Mouse (Mus musculus): Measurements from ENCODE around the gene Fchsd2.

Gene Fchsd2

DNA sequence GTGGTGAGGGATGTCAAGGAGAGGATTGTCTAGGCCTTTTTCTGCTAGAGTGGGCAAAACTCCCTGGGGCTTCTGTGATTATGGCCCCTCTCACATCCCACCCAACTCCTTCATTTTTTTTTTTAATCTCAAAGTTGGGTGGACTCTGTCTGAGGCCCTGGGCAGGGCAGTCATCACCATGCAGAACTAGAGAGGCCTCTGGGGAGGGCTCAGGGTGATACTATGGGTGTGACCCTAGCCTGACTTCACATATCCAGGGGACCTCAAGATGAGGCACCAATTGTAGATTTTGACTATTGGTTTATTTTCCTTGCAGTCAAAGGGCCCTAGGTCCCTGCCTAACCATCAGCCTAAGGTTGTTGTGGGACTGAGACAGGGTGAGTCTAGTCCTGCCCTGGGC is 223.0 kb downstream of the Fchsd2 start:
- DNase-seq (ENCODE audit: low read depth, low spot score), result no peak

DNA sequence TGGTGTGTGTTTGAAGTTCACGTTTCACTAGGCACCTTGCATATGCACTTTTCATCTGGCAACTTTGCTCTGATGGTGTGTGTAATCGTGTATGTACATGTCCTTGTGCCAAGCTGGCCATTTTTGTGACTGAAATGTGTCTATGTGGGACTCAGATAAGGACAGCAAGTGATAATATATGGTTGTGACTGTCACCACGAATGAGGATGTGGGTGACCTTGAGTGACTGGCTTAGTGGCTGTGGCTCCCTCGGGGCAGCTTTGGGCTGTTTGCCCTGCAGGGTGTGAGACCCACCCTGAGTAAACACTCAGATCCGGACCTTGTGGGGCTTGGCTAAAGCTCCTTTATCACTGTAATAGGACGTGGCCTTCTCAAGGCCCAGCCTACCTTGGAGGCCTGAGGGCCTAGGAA is 223.9 kb downstream of the Fchsd2 start:
- no peak for DNase-seq (ENCODE audit: low read depth, low spot score)

DNA sequence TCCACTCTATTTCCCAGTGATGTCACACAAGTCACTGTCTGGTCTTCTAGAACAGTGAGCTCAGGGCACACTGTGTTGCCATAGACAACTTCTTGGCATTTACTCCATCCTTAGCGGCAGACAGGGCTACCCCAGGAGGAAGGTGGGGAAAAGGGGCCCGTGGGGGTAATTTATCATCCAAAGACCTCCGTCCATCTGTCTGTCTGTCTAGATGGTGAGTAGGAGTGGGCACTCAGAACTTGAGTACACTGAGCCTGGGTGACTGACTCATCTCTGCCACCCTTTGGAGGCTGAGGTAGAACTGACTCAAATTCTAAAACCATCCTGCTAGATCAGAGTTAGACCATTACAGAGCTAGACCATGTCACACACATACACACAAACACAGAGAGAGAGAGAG is 224.4 kb downstream of the Fchsd2 start, which contains the start of gene Stard10:
Stard10 (plus strand) TSS at position 73 of the 400 bp plus-strand sequence.
- DNase-seq (ENCODE audit: low read depth, low spot score), result no peak

DNA sequence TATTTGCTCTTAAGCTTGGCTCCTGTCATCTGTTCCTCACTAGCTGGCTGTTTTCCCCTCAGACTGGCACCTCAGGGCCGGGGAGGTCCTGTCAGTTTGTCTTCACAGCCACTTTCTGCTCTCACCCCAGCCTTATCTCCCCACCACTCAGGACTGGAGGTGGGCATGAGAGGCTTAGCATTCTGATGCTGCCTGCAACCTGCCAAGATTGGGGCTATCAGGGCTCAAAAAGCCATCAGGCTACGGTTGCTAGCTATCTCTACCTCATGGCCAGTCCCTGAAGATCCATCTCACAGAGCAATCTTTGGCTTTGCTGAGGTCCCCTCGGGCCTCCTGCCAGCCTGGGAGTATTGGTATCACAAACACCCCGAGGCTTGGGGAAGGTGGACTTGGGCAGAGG is 226.2 kb downstream of the Fchsd2 start:
- DNase-seq (ENCODE audit: low read depth, low spot score), result no peak

DNA sequence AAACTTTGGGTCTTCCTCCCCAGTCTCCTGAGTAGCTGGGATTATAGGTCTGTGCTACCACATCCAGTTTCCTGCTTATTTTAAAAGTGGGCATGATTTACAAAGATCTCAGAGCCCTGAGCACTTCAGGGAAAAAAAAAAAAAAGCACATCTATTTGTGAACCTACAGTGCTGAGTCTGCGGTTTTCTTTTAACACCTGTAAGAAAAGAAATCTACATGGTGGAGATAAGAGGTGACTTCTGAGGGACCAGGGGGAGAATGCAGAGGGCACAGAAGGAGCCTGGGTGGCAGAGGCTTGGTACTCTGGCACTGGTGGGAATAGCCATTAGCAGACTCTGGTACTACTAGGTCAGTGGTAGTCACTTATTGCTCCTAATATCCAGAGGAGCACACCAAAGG is 227.1 kb downstream of the Fchsd2 start:
- no peak for DNase-seq (ENCODE audit: low read depth, low spot score)

DNA sequence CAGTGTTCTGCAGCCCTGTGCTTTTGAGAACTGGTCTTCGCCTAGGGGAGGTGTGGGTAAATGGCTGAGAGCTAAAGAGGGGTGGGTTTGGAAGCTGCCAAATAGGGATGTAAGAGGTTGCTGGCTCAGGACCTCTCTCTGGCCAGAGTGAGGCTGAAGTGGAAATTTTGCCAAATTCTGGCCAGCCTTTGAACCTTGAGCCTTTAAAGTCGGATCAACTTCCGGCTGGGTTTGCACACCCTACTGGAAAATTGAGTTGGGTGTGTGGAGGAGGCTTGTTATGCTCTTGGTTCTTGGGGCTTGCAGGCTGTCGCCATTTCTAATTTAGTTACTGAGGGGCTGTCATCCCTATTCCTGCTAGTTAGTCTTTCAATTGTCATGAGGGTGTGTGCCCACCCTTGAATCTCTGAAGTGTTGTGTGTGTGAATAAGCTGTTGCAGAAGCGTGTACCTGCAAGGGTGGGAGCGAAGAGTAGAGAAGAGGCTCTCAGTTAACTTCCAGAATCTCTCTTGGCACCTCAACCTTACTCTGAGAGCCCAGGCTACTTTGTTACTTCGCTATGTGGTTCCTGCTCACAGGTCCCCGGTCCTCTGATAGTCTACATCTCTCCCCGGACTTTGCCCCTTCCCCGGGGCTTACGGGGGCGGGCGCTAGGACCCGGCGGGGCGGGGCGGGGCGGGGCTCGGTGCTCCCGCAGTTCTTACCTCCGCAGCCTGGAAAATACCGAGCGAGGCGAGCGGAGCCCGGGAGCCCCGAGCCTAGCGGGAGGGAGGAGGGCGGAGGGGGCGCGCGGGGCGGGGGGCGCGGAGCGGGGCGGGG is 227.9 kb downstream of the Fchsd2 start:
- peak; percentile 27 for DNase-seq (ENCODE audit: low read depth, low spot score)

DNA sequence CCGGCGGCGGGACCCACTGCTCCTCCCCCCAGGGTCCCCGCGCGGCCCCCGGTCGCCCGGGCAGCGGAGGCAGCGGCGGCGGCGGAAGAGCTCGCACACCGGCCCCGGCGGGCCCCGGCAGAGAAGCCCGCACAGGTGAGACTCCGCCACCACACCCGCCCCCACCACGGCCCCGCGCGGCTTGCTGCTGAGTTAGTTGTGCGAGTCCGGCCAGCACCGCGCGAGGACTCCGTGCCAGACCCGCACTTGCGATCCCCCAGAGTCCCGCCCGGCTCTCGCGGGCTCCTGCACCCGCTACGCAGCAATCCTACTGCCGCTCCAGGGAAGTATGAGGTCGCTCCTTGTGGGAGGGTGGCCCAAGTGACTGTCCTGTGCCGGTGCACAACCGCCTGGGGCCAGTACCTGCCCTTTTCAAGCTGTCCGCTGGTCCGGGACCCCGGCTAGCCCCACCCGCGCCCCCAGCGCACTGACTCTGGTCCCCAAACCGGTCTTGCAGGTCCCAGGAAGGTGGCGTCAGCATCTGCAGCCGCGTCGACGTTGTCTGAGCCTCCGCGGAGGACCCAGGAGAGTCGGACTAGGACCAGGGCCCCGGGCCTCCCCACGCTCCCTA is 228.7 kb downstream of the Fchsd2 start:
- DNase-seq (ENCODE audit: low read depth, low spot score), result peak; percentile 47

DNA sequence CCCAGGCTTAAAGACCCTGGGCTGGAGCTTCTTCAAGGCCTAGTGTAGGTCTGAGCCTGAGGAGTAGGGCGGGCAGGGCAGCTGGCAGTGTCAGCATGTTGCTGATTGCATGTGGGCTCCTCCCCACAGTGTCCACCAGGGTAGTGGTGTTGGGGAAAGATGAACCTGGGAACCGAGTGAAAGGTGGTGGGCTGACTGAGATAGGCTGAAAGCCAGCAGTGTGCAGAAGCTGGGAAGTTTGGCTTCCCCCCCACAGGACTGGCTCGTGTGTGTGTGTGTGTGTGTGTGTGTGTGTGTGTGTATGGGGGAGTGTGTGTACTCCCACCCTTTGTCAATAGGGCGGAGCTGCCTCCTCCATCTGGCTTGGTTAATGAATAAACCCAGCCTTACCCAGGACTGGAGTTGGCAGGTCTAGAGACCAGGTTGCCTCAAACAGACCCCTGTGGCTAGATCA is 230.5 kb downstream of the Fchsd2 start:
- DNase-seq (ENCODE audit: low read depth, low spot score), result no peak

DNA sequence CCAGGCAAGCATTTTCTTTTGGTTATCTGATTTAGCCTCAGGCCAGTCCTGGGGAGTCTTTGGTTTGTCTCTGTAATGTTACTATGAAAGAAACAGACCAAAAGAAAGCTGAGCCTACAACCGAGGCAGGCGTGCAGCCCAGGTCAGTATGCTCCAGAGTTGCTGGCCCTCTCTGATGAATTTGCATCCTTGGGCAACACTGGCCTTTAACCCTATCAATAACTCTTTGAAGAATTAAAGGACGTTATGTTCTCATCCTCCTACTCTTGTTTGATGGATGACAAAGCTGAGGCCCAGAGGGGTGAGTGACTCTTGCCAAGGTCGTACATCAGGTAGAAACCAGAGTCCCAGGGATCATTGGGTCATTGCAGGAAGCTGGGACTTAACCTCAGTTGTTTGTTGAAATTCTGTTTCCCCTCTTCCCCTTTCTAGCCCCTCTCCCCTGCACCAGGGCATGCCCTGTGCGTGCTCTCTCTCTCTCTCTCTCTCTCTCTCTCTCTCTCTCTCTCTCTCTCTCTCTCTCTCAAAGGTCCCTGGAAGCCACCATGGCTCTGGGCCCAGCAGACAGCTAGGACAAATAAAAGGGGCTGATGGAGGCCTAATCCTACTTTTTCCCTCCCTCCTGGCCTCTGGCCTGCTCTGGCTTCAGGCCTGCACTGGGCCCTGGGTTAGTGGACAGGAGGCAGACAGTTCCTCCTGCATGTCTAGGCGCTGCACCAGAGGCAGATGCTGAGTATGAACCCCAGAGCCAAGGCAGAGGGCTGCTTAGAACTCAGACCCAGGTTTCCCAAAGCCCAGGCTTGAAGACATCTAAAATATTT is 231.7 kb downstream of the Fchsd2 start:
- DNase-seq (ENCODE audit: low read depth, low spot score), result no peak

DNA sequence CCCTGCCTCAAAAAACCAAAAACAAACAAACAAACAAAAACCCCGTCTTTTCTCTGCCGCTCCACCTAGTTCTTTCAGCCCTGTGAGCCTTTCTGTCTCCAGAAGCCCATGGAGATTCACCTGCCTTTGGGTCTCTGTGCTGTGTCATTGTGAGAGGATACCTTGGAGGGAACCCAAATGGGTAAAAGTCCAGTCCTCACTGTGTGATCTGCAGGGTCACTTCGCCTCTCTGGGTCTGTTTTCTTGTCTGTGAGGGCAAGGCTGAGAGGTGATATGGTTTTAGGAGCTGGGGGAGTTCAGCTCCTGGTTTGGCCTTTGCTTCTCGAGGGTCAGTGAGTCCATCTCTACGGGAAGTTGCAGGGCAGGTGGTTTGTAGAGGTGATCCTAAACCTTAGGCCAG is 233.3 kb downstream of the Fchsd2 start:
- no peak for DNase-seq (ENCODE audit: low read depth, low spot score)

DNA sequence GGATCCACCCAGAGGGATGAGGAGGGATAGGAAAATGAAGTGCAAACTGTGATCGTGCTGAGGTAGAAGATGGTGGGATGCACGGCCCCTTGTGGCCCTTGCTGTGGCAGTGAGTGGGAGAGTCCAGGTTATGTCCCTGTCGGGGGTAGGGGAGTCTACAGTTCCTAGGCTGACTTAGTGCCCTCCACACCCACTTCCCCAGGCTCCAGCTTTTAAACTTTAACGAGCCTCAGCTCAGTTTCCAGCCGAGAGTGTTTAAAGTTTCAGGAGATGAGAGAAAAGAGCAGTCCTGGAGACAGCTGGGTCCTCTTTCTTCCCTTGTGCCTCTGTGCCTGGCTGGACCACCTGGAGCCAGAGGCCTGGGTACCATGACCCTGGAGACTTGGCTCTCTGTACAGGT is 234.6 kb downstream of the Fchsd2 start:
- DNase-seq (ENCODE audit: low read depth, low spot score), result no peak

DNA sequence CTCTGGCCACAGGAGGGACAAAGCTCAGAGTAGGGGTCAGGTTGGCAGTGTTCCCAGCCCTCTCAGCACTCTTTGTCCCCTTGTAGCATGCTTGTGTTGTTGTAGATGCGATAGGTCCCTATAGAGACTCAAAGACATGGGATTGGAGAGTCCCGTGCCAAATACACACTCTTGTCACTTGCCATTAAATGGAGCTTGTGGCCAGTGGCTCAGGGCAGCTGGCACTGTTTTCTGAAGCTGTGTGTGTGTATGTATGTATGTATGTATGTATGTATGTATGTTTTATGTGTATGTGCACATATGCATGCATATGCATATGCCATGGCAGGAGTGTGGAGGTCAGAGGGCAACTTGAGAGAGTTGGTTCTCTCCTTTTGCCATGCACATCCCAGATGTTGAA is 235.1 kb downstream of the Fchsd2 start:
- no peak for DNase-seq (ENCODE audit: low read depth, low spot score)

DNA sequence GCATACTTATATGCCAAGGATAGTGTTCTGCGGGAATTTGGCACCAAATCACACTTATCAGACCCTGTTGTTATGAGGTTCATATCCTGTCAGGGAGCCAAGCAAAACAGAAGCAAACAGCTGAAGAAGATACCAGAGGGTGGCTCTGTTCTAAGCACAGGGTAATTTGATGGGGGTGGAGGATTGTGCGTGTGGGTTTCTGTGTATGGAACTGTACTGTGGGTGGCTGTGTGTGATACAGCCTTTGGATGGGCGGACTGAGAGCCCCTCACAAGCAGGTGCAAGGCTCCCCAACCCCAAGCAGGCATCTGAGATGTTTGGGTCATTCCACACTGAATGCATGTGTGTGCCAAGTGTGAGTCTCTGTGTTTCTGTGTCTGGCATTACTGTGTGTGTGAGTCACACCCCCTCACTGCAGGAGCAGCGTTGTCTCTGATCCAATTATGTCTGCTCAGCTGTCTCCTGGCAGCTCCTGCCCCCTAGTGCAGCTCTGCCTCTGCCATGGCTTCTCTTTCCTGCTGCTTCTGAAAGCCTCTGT is 236.0 kb downstream of the Fchsd2 start:
- DNase-seq (ENCODE audit: low read depth, low spot score), result no peak

DNA sequence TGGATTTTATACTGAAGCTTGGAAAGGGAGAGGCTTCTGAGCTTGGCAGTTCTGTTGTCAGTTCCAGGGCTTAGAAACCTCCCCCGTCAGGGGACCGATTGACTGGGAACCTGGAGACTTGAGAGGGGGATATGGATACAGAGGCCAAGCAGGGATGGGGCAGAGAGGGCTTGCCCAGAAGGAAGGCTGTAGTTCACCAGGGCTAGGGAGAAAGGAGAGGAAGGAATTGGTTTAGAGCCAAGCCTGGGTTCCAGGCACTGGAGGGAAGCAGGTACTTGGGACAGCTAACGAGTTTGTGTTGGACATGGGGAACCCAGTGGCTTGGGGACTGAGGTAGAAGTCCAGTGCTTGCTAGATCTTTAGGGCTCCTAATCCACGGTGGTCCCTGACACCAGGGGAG is 236.9 kb downstream of the Fchsd2 start:
- DNase-seq (ENCODE audit: low read depth, low spot score), result no peak

DNA sequence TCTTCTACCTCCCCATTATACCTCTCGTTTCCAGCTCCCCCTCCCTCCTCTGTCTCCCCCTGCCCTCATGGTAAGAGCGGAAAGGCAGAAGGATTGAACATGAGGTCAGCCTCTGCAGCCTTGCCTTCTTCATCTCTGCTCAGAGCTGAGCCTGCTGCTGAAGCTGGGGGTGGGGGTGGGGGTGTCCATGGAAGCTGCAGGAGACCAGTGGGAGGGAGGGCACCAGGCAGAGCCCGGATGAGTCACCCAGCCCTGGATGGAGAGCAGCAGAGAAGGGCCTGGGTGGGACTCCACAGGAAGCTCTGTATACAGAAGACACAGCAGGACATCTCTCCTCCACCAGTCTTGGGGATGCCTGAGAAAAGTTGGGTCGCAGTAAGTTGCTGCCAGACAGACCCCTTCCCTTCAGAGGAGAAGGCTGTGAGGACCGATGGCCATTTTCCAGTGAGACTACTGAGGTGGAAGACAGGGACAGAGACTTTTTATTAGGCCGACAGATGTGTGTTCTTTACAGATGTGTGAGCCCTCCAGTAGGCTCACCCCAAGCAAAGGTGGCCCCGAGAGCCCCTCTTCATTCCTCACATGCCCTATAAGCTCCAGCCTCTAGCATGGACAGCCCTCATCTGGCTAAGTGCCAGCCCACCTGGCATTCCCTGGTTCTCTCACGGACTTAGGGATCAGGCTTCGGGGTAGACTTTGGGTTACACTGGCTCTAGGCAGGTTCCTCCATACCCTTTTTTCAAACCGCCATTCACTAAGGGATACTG is 237.6 kb downstream of the Fchsd2 start:
- DNase-seq (ENCODE audit: low read depth, low spot score), result no peak

DNA sequence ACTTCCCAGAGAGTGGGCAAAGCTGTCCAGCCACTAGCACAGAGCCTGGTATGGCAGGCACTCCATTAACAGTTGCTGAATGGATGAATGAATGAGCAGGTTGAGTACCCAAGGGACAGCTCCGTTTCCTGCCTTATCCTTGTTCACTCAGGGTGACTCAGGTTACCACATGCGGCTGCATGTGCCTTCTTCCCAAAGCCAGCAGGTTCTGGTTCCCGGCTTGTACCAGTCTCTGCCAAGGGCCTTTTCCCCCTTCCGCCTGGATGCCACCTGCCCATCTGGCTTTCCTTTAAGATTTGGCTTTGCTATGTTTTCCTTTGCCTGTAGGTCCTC is 238.1 kb downstream of the Fchsd2 start:
- DNase-seq (ENCODE audit: low read depth, low spot score), result no peak

DNA sequence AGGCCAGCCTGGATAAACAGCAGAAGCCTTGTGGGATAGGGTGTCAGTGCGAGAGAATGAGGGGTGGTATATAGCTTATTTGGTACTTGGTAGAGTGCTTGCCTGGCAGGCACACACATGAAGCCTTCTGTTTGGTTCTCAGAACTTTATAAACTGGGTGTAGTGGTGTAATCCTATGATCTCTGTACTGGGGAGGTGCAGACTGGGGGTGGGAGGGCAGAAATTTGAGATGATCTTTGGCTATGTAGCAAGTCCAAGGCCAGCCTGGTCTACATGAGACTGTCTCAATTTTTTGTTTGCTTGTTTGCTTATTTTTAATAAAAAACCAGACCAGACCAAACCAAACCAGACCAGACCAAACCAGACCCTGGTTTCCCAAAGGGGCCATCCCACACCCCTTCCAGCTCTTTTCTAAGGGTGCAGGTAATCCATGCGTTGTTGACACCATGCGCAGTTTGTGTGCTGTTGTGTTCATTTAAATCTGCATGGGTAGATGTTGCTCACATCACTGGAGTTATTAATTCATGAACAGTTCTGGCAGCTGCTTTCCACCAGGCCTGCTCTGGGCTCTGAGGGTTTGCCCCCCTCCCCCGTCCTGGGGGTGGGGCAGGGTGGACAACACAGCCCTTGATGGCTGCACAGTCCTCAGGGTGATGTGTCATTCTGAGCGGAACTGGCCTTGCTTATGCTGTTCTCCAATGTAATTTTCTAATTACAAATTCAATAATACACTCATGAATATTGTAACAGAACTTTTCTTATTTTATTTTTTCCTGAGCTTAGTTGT is 239.6 kb downstream of the Fchsd2 start:
- DNase-seq (ENCODE audit: low read depth, low spot score), result no peak
